Mouse (Mus musculus) megakaryocyte, embryonic 14.5 days (primary cell): ENCODE measurements at regions not wholly inside any gene's neighbourhood (a gene's known extent, or its start where the extent isn't known, plus 50 kb on each side); places are given as distances from the start of the nearest gene placed in this dataset.
"Not testable (repeated sequence)": the region's sequence is repeated elsewhere in the genome, so short reads cannot be mapped to it uniquely, and the experiment has no call there.

Experiments used
- H3K27me3 ChIP-seq: replicated peaks from 2 replicates; pipeline ENCODE3; 2012; ENCODE audit warnings: inconsistent platforms
- H3K36me3 ChIP-seq: replicated peaks from 2 replicates; pipeline ENCODE3; 2012; ENCODE audit warnings: low read length, inconsistent platforms, mixed read lengths
- H3K4me1 ChIP-seq: 2 replicates; pipeline ENCODE4 v1.6.1; 2012; ENCODE audit warnings: inconsistent platforms
- H3K4me3 ChIP-seq: replicated peaks from 2 replicates; pipeline ENCODE3; 2012; ENCODE audit warnings: moderate library complexity, mild to moderate bottlenecking, inconsistent platforms
- H3K9me3 ChIP-seq: 2 replicates; pipeline ENCODE4 v1.6.1; 2012; ENCODE audit warnings: inconsistent platforms
- FLI1 ChIP-seq: IDR thresholded peaks from 2 replicates; pipeline ENCODE4 v1.6.1; 2012; ENCODE audit warnings: low read length, inconsistent platforms, mixed read lengths
- GATA1 ChIP-seq: IDR thresholded peaks from 3 replicates; pipeline ENCODE4 v1.6.1; 2012; ENCODE audit warnings: mixed read lengths, low read length, inconsistent platforms, borderline replicate concordance

- Histone ChIP-seq H3K27me3 (no peaks in the 10 kb centered on the region), H3K9me3 (no peaks in the 10 kb centered on the region), H3K4me3 (no peak overlapping the region), H3K36me3 (no peaks in the 10 kb centered on the region), H3K4me1 (no peaks in the 10 kb centered on the region)
- no peak for TF ChIP-seq GATA1
These were observed 257.4 kb downstream of the Fam198b start for GRCm38 (mm10) chr3:80141697-80142096.

DNA sequence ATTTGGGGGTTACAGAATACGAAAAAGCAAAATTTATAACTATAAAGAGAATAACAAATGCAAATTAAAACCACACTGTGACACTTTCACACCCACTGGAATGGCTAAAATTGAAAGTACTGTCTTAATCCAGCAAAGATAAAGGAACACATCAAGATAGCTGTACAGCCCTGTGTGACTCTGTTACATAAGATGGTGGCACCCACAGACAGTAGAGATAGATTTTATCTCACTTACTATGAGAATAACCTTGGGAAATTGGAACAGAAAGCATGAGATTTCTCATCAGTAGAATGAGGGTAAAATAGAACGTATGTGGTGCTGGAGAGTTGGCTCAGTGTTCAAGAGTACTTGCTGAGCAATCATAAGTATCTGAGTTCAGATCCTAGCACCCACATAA lies 276.1 kb downstream of the Fam198b start:
- Histone ChIP-seq H3K27me3 (no peaks in the 10 kb centered on the region), H3K9me3 (no peaks in the 10 kb centered on the region), H3K4me1 (no peaks in the 10 kb centered on the region), H3K36me3 (no peaks in the 10 kb centered on the region), H3K4me3 (no peak overlapping the region)
- TF ChIP-seq FLI1 = no peak
- no peak for TF ChIP-seq GATA1

- Histone ChIP-seq H3K27me3 (no peaks in the 10 kb centered on the region), H3K4me1 (no peaks in the 10 kb centered on the region), H3K36me3 (no peaks in the 10 kb centered on the region), H3K4me3 (no peak overlapping the region), H3K9me3 (no peaks in the 10 kb centered on the region)
- TF ChIP-seq FLI1 (no peak), GATA1 (no peak)
These were observed 297.4 kb downstream of the Fam198b start for GRCm38 (mm10) chr3:80181749-80182148.

- not testable (repeated sequence) for H3K4me3 ChIP-seq, H3K36me3 ChIP-seq, H3K27me3 ChIP-seq, H3K9me3 ChIP-seq, H3K4me1 ChIP-seq
These were observed 297.8 kb downstream of the Fam198b start for GRCm38 (mm10) chr3:80182161-80182560.

DNA sequence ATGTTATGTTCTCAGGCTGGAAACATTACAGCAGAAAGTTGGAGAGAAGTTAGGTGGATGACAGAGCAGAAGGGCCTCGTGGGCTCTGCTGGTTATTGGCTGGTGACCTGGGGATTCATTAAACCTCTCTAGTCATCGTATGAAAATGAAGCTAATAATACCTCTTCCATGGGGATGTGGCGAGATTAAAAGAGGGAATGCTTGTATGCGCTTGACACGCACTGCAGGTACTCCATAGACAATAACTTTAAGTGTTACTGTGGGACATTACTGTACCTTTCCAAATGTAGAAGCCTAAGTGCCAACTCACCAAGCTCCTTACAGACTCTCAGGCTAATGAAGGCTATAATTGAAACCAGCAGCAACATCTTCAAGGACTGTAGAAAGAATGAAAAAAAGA lies 303.1 kb downstream of the Fam198b start:
- Histone ChIP-seq H3K4me3 (no peak overlapping the region), H3K27me3 (no peaks in the 10 kb centered on the region), H3K9me3 (no peaks in the 10 kb centered on the region), H3K4me1 (no peaks in the 10 kb centered on the region), H3K36me3 (no peaks in the 10 kb centered on the region)
- TF ChIP-seq FLI1 = no peak
- TF ChIP-seq GATA1 = no peak

DNA sequence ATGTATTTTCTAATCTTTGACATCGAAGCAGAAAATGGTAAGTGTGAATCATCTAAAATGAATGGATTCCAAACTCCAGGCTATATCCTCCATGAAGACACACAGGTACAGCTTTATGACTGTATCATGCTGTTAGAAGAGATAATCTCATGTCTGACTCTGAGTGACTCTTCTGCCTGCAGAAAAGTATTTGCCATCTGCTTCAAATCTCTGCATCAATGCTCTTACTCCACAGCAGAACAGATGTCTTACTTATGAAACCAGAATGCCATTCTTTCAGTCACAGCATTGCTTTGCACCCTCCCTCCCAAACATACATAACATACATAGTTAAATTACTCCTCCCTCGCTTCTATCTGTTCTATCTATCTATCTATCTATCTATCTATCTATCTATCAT lies 316.6 kb downstream of the Fam198b start:
- H3K4me3 ChIP-seq = no peak overlapping the region
- TF ChIP-seq FLI1 (no peak), GATA1 (no peak)
- no peaks in the 10 kb centered on the region for H3K9me3 ChIP-seq
- no peaks in the 10 kb centered on the region for H3K27me3 ChIP-seq
- H3K36me3 ChIP-seq = no peaks in the 10 kb centered on the region
- H3K4me1 ChIP-seq = no peaks in the 10 kb centered on the region

GRCm38 (mm10) chr3:80204821-80205220 lies 320.5 kb downstream of the Fam198b start:
- no peaks in the 10 kb centered on the region for H3K27me3 ChIP-seq
- H3K4me1 ChIP-seq = no peaks in the 10 kb centered on the region
- TF ChIP-seq GATA1 (no peak), FLI1 (no peak)
- no peaks in the 10 kb centered on the region for H3K9me3 ChIP-seq
- no peaks in the 10 kb centered on the region for H3K36me3 ChIP-seq
- no peak overlapping the region for H3K4me3 ChIP-seq

DNA sequence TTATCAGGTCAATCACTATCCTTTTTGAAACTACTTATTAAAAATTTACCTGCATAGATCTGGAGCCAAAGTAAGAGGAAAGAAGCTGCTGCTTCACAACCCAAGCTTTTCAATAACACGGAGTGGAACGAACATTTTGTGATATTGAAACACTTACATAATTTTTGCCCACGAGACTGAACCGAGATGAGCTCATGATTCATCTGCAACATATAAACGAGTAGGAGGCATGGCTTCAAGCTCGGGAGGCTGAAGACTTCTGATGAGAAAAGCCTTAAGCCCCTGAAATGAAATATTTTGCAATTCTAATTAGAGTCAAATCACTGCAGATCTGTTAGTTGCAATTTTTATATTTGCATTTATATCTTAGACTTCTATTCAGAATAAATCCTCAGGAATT lies 321.0 kb downstream of the Fam198b start:
- no peak for TF ChIP-seq GATA1
- TF ChIP-seq FLI1 = no peak
- H3K9me3 ChIP-seq = no peaks in the 10 kb centered on the region
- no peaks in the 10 kb centered on the region for H3K36me3 ChIP-seq
- H3K4me1 ChIP-seq = no peaks in the 10 kb centered on the region
- no peaks in the 10 kb centered on the region for H3K27me3 ChIP-seq
- no peak overlapping the region for H3K4me3 ChIP-seq

DNA sequence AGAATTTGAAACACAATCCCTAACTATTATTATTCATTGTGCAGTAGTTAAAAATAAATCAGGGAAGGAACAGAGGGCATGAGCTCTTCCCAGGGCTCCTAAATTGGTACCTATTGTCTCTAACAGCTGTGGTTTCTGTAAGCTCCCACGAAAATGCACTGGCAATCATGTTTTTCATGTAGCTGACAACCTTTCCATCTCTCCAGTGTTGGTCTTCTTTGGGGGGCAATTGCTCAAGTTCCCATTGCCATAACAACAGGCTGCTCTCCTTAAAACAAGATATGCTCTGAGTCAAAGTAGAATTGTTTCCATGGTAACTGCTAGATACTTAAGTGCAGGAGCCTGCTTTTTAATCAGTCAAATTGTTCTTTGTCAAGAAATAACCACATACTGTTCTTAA lies 322.7 kb downstream of the Fam198b start:
- Histone ChIP-seq H3K27me3 (no peaks in the 10 kb centered on the region), H3K4me3 (no peak overlapping the region), H3K4me1 (no peaks in the 10 kb centered on the region), H3K36me3 (no peaks in the 10 kb centered on the region), H3K9me3 (no peaks in the 10 kb centered on the region)
- no peak for TF ChIP-seq GATA1
- TF ChIP-seq FLI1 = no peak

DNA sequence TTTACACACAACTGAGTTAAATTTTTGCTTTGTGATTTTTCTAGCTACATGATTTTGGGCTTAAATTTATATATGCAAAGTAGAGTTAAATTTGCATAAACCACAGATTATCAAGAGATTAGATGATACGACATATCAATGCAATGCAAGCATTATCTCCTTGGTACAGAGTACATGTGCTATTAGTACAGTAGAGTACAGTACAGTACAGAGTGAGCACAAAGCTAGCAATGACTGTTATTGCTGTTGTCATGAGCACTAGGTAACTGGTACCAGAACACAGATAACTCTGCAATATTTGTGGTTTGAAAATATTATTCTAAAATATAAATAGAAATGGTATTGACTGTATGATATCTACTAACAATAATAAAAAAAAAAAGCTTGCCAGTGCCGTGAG lies 323.7 kb downstream of the Fam198b start:
- Histone ChIP-seq H3K27me3 (no peaks in the 10 kb centered on the region), H3K36me3 (no peaks in the 10 kb centered on the region), H3K9me3 (no peaks in the 10 kb centered on the region), H3K4me1 (no peaks in the 10 kb centered on the region), H3K4me3 (no peak overlapping the region)
- no peak for TF ChIP-seq GATA1
- no peak for TF ChIP-seq FLI1

GRCm38 (mm10) chr3:80209596-80209995 lies 325.3 kb downstream of the Fam198b start:
- Histone ChIP-seq H3K36me3 (no peaks in the 10 kb centered on the region), H3K4me1 (no peaks in the 10 kb centered on the region), H3K27me3 (no peaks in the 10 kb centered on the region), H3K4me3 (no peak overlapping the region), H3K9me3 (no peaks in the 10 kb centered on the region)
- TF ChIP-seq GATA1 (no peak), FLI1 (no peak)
